ENCODE assay signal across 7 mouse cellular contexts in genomic region chr5:139668494-139668893, GRCm38 (mm10).
DNase-seq lines count a peak whose midpoint lies in the region; ATAC-seq and TF ChIP-seq lines count a peak whose summit lies in the region.

No protein-coding gene starts in this region.

- peaks cover 6% of the 10 kb centered on the region for H3K27me3 ChIP-seq in hindbrain, postnatal 0 days (ENCODE audit: insufficient read depth, low read length)
- H3K27me3 ChIP-seq in midbrain, embryonic 10.5 days (ENCODE audit: low read depth, poor library complexity, severe bottlenecking): peaks cover 99% of the 10 kb centered on the region

- TF ChIP-seq CTCF in hindbrain, postnatal 0 days (IDR thresholded peaks at IDR 0.05; ENCODE audit: low read depth): peak; percentile 93

- H3K36me3 ChIP-seq in hindbrain, postnatal 0 days (ENCODE audit: insufficient read depth, low read length): no peaks in the 10 kb centered on the region
- H3K36me3 ChIP-seq in midbrain, embryonic 10.5 days: no peaks in the 10 kb centered on the region

- under 1% methylated on average over 24 of the region's 24 CpGs for WGBS in hindbrain, postnatal 0 days
- WGBS in midbrain, embryonic 10.5 days: 2% methylated on average over 24 of the region's 24 CpGs

- intact Hi-C loops in left cerebral cortex, postnatal 14 days (cut with DNase I): loop anchor here (1.0 kb wide), 1 partner anchor 132 kb away; no protein-coding TSS in a partner anchor

- no peaks in the 10 kb centered on the region for H3K4me1 ChIP-seq in hindbrain, postnatal 0 days (ENCODE audit: insufficient read depth, low read length)
- H3K4me1 ChIP-seq in midbrain, embryonic 10.5 days: peaks cover 29% of the 10 kb centered on the region

- 0 out of 2 replicates have a peak overlapping the region, but pooled peaks have one; percentile 21 for H3K9ac ChIP-seq in hindbrain, postnatal 0 days (replicated peaks; ENCODE audit: low read length)

- peak overlapping the region; percentile 43; the same call in 1 of the 2 replicates for H3K4me2 ChIP-seq in hindbrain, postnatal 0 days (ENCODE audit: low read depth, low read length)

- H3K4me3 ChIP-seq in hindbrain, postnatal 0 days (ENCODE audit: low read length): peak overlapping the region; percentile 14; the same call in 1 of the 2 replicates
- H3K4me3 ChIP-seq in midbrain, embryonic 10.5 days: 0 out of 2 replicates have a peak overlapping the region, but pooled peaks have one; percentile 1

- no peak overlapping the region for H3K27ac ChIP-seq in hindbrain, postnatal 0 days
- no peak overlapping the region for H3K27ac ChIP-seq in midbrain, embryonic 10.5 days (replicated peaks)

- peak; percentile 63 to 70 for DNase-seq in adrenal gland, adult 18-20 months (ENCODE audit: low spot score in 2 of 2)
- DNase-seq in cerebellum, adult 9-11 months: peak; percentile 88
- peak; percentile 32 to 34 for DNase-seq in frontal cortex, postnatal 25 days (ENCODE audit: low spot score in 2 of 2)
- peak; percentile 86 for DNase-seq in hindbrain, postnatal 0 days (ENCODE audit: low spot score)
- DNase-seq in left cerebral cortex, postnatal 14 days (ENCODE audit: low spot score in 2 of 2): peak; percentile 47 to 63
- DNase-seq in midbrain, embryonic 10.5 days (ENCODE audit: low spot score): peak; percentile 85
- DNase-seq in spleen, postnatal 4 days (ENCODE audit: low spot score in 2 of 2): peak; percentile 42 to 81

- H3K9me3 ChIP-seq in hindbrain, postnatal 0 days (ENCODE audit: low read length): no peaks in the 10 kb centered on the region
- no peaks in the 10 kb centered on the region for H3K9me3 ChIP-seq in midbrain, embryonic 10.5 days (replicated peaks)

- ATAC-seq in hindbrain, postnatal 0 days: peak; percentile 44; the same call in 1 of the 2 replicates

Comparison
In these comparisons a context has a peak if more than half of its experiments do, and no peak if none do; other contexts are left out.
1. DNase-seq: peak in every context shown above with its lines; median percentile 88 in cerebellum, adult 9-11 months; 86 in hindbrain, postnatal 0 days; 85 in midbrain, embryonic 10.5 days; 66 in adrenal gland, adult 18-20 months; 62 in spleen, postnatal 4 days; 55 in left cerebral cortex, postnatal 14 days; 33 in frontal cortex, postnatal 25 days.